Mouse (Mus musculus) CH12.LX (cell line): ENCODE data around the gene Tpm4.

Source experiments
- CHD1 ChIP-seq: IDR thresholded peaks from 2 replicates; pipeline ENCODE4 v1.6.1; 2012; ENCODE audit warnings: low read depth, low read length, improper control_type of control experiment, inconsistent platforms
- CHD2 ChIP-seq: IDR thresholded peaks from 2 replicates; pipeline ENCODE4 v1.6.1; 2011; ENCODE audit warnings: low read length, improper control_type of control experiment
- CTCF ChIP-seq, 2 experiments: IDR thresholded peaks in 1 of 2; conservative IDR thresholded peaks in 1 of 2; 2 replicates each; pipeline ENCODE4 v1.5.1; 2011 to 2012; ENCODE audit warnings: low read depth in 2 of 2, low read length in 2 of 2, improper control_type of control experiment in 1 of 2, inconsistent platforms in 1 of 2, mild to moderate bottlenecking in 1 of 2, moderate library complexity in 1 of 2
- MAX ChIP-seq: IDR thresholded peaks from 2 replicates; pipeline ENCODE4 v1.6.1; 2011; ENCODE audit warnings: low read length, improper control_type of control experiment
- MEF2A ChIP-seq: IDR thresholded peaks from 2 replicates; pipeline ENCODE4 v1.6.1; 2014; ENCODE audit warnings: low read depth, mild to moderate bottlenecking, inconsistent platforms, low read length, improper control_type of control experiment, borderline replicate concordance
- MYC ChIP-seq: IDR thresholded peaks from 2 replicates; pipeline ENCODE4 v1.6.1; 2011; ENCODE audit warnings: low read depth, mild to moderate bottlenecking, improper control_type of control experiment, low read length
- POLR2A ChIP-seq: IDR thresholded peaks from 2 replicates; pipeline ENCODE4 v1.6.1; 2011; ENCODE audit warnings: low read depth, mild to moderate bottlenecking, improper control_type of control experiment, low read length
- RCOR1 ChIP-seq: conservative IDR thresholded peaks from 2 replicates; pipeline ENCODE4 v1.6.1; 2012; ENCODE audit warnings: low read depth, mild to moderate bottlenecking, inconsistent platforms, low read length, improper control_type of control experiment
- SIN3A ChIP-seq: IDR thresholded peaks from 2 replicates; pipeline ENCODE4 v1.6.1; 2012; ENCODE audit warnings: low read length, improper control_type of control experiment, inconsistent platforms
- TCF12 ChIP-seq: IDR thresholded peaks from 2 replicates; pipeline ENCODE4 v1.6.1; 2014; ENCODE audit warnings: low read depth, mild to moderate bottlenecking, inconsistent platforms, low read length, improper control_type of control experiment
- USF1 ChIP-seq: IDR thresholded peaks from 2 replicates; pipeline ENCODE4 v1.6.1; 2014; ENCODE audit warnings: low read depth, mild to moderate bottlenecking, inconsistent platforms, low read length, improper control_type of control experiment
- ZNF384 ChIP-seq: IDR thresholded peaks from 2 replicates; pipeline ENCODE4 v1.6.1; 2012; ENCODE audit warnings: low read depth, low read length, improper control_type of control experiment, inconsistent platforms

DNA sequence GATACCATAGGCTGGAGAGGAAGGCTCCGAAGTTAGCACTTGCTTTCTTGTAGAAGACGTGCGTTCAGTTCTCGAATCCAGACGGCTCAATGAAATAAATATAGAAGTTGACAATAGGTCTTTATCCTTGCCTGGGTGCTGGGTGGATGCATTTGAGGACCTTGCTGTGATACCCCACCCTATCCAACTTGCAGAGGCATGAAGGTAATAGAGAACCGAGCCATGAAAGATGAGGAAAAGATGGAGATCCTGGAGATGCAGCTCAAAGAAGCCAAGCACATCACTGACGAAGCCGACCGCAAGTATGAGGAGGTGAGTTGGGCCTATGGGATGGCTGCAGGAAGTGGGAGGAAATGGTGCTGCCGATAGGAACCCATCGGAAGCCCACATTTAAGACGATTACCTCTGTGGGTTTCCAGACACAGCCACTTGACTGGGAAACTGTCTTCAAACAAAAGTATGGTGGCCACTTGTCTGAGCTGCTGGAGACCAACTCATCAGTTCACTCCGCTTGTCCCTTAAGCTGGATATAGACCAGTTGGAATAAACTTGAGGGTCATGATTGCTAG lies 8.6 kb downstream of the Tpm4 start:
- no peak for TF ChIP-seq RCOR1
- TF ChIP-seq CHD2 = no peak
- TF ChIP-seq CTCF (conservative IDR thresholded peaks at IDR 0.05 in 1 of 2, IDR thresholded peaks at IDR 0.05 in 1 of 2; ENCODE audit: low read depth in 2 of 2, low read length in 2 of 2) = no peak
- no peak for TF ChIP-seq ZNF384
- TF ChIP-seq MAX = no peak
- no peak for TF ChIP-seq SIN3A
- no peak for TF ChIP-seq CHD1
- TF ChIP-seq POLR2A = no peak
- TF ChIP-seq USF1 = no peak
- TF ChIP-seq MEF2A = no peak
- no peak for TF ChIP-seq MYC
- no peak for TF ChIP-seq TCF12
